22 mouse cellular contexts compared by ENCODE assay signal in the genomic region with DNA sequence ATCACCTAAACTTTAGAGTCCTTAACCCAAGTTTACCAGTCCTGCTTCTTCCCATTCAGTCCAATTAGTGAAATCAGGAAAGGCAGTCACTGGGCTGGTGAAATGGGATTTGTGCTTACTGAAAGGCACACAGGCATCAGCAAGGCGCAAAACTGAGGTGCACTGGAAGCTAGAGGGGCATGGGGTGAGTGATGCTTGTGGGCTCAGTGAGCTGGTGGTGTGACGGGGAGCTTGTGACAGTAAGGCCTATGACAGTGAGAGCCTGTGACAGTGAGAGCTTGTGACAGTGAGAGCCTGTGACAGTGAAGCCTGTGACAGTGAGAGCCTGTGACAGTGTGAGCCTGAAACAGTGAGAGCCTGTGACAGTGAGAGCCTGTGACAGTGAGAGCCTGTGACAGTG. TPM values are rescaled to one million over a fixed set of nuclear protein-coding genes. Genes with fewer than 3 reads are reported as not detected.
DNase-seq lines count a peak whose midpoint lies in the region; ATAC-seq and TF ChIP-seq lines count a peak whose summit lies in the region.
"Had no signal": no experiment of that assay in that cellular context is flagged by ENCODE, and none has a peak within 500 bp of the region (broad histone marks: within the 10 kb centered on the region; RNA-seq: fewer than 3 reads in every experiment).

No protein-coding gene starts in this region.

- no peaks in the 10 kb centered on the region for H3K36me3 ChIP-seq in heart, adult 2 months (ENCODE audit: control insufficient read depth, insufficient read depth, low read length)
- H3K36me3 ChIP-seq in megakaryocyte, embryonic 14.5 days (replicated peaks; ENCODE audit: low read length): no peaks in the 10 kb centered on the region
- H3K36me3 ChIP-seq in midbrain, embryonic 11.5 days (ENCODE audit: control insufficient read depth, insufficient read depth, low read length): no peaks in the 10 kb centered on the region
- H3K36me3 ChIP-seq in midbrain, embryonic 10.5 days: no peaks in the 10 kb centered on the region
- H3K36me3 ChIP-seq: G1E had no signal

- H3K9me3 ChIP-seq in megakaryocyte, embryonic 14.5 days: peaks cover 11% of the 10 kb centered on the region
- H3K9me3 ChIP-seq in midbrain, embryonic 11.5 days (ENCODE audit: control insufficient read depth, low read length): no peaks in the 10 kb centered on the region
- H3K9me3 ChIP-seq in midbrain, embryonic 10.5 days (replicated peaks): no peaks in the 10 kb centered on the region
- H3K9me3 ChIP-seq: G1E had no signal

- no peak overlapping the region for H3K4me3 ChIP-seq in heart, adult 2 months
- peak overlapping the region; percentile 43 for H3K4me3 ChIP-seq in megakaryocyte, embryonic 14.5 days (replicated peaks)
- H3K4me3 ChIP-seq in midbrain, embryonic 11.5 days (ENCODE audit: low read depth, low read length): no peak overlapping the region
- no peak overlapping the region for H3K4me3 ChIP-seq in midbrain, embryonic 10.5 days

- WGBS in heart, adult 2 months: 95% methylated on average over 2 of the region's 2 CpGs
- 74% methylated on average over 2 of the region's 2 CpGs for WGBS in midbrain, embryonic 11.5 days
- 77% methylated on average over 2 of the region's 2 CpGs for WGBS in midbrain, embryonic 10.5 days

- no peaks in the 10 kb centered on the region for H3K4me1 ChIP-seq in heart, adult 2 months (ENCODE audit: control insufficient read depth, insufficient read depth, low read length)
- H3K4me1 ChIP-seq in megakaryocyte, embryonic 14.5 days: peaks cover 3% of the 10 kb centered on the region
- H3K4me1 ChIP-seq in midbrain, embryonic 11.5 days (ENCODE audit: control insufficient read depth, insufficient read depth, low read length): no peaks in the 10 kb centered on the region
- no peaks in the 10 kb centered on the region for H3K4me1 ChIP-seq in midbrain, embryonic 10.5 days

- no peak overlapping the region for H3K27ac ChIP-seq in heart, adult 2 months
- H3K27ac ChIP-seq in midbrain, embryonic 11.5 days (ENCODE audit: low read depth, low read length): no peak overlapping the region
- H3K27ac ChIP-seq in midbrain, embryonic 10.5 days (replicated peaks): no peak overlapping the region

- intact Hi-C loops in heart, adult 2 months (cut with DNase I): no loop called here

- TF ChIP-seq POLR2A in heart, adult 2 months (IDR thresholded peaks at IDR 0.05; ENCODE audit: insufficient read depth, low read depth, low read length): no peak

- H3K9ac ChIP-seq in heart, adult 2 months (ENCODE audit: low read depth, low read length): no peak overlapping the region
- H3K9ac ChIP-seq in midbrain, embryonic 11.5 days (ENCODE audit: low read length): no peak overlapping the region

- ATAC-seq in megakaryocyte, adult 5-6 weeks (ENCODE audit: poor library complexity, severe bottlenecking): no peak
- no peak for ATAC-seq in midbrain, embryonic 11.5 days (ENCODE audit: low FRiP score)
- ATAC-seq: activated CD4-positive, CD25-positive, alpha-beta regulatory T cell, adult 4 months; CD4-positive, CD25-positive, alpha-beta regulatory T cell, adult 4 months; Patski had no signal

- TF ChIP-seq CTCF in heart, adult 2 months (IDR thresholded peaks at IDR 0.05): no peak

- DNase-seq in heart, adult 11 months: peak; percentile 54
- DNase-seq in heart, adult 2 months: no peak
- peak; percentile 51 for DNase-seq in midbrain, embryonic 11.5 days (ENCODE audit: low spot score, missing footprints)
- no peak for DNase-seq in midbrain, embryonic 10.5 days (ENCODE audit: low spot score)
- DNase-seq: adrenal gland, adult 2 months; adrenal gland, adult 8-10 months; adrenal gland, postnatal 10 days; adrenal gland, postnatal 14 days; adrenal gland, postnatal 25 days; adrenal gland, postnatal 36 days; B cell, adult 2 months; cerebellum, adult 11 months; cerebellum, adult 11-12 months; cerebellum, adult 18-20 months had no signal

- no peak for TF ChIP-seq EP300 in heart, adult 2 months (IDR thresholded peaks at IDR 0.05; ENCODE audit: insufficient read depth, low read depth, low read length)

- no peaks in the 10 kb centered on the region for H3K79me2 ChIP-seq in heart, adult 2 months (replicated peaks; ENCODE audit: control insufficient read depth, insufficient read depth, low read length)

- no peak overlapping the region for H3K4me2 ChIP-seq in midbrain, embryonic 11.5 days

- no peaks in the 10 kb centered on the region for H3K27me3 ChIP-seq in heart, adult 2 months (ENCODE audit: control insufficient read depth, insufficient read depth, low read length)
- H3K27me3 ChIP-seq in megakaryocyte, embryonic 14.5 days (replicated peaks): peaks cover 23% of the 10 kb centered on the region
- no peaks in the 10 kb centered on the region for H3K27me3 ChIP-seq in midbrain, embryonic 11.5 days (ENCODE audit: control insufficient read depth, insufficient read depth, low read length)
- H3K27me3 ChIP-seq in midbrain, embryonic 10.5 days (ENCODE audit: low read depth, poor library complexity, severe bottlenecking): no peaks in the 10 kb centered on the region
- H3K27me3 ChIP-seq: CH12.LX, Patski had no signal

RNA-seq across cellular contexts. Expression of gene Fsip1, which starts 44.9 kb away (rescaled TPM):
- total RNA-seq in heart, adult 2 months (2021): not detected
- polyA plus RNA-seq in heart, adult 2 months (2012; rRNA removed): 0.06 TPM in 1 of 2 replicates, not detected in the other
- not detected in 2 replicates for polyA plus RNA-seq in megakaryocyte, embryonic 14.5 days (2012; ENCODE audit: insufficient read depth, low replicate concordance)
- not detected in 2 replicates for total RNA-seq in megakaryocyte, adult 5-6 weeks (2015)
- 0.07 TPM in 1 of 2 replicates, not detected in the other for total RNA-seq in megakaryocyte, adult 5-6 weeks (2017)
- polyA plus RNA-seq in midbrain, embryonic 11.5 days (2014; fragmentation: Nextera tagmentation; extraction: Ambion mirVana): 2.3 and 2.8 TPM in 2 replicates
- polyA plus RNA-seq in midbrain, embryonic 10.5 days (2016; fragmentation: Nextera tagmentation; extraction: Ambion mirVana): 2.1 and 3.0 TPM in 2 replicates
- total RNA-seq: MEL had no signal
- polyA plus RNA-seq: activated CD4-positive, CD25-positive, alpha-beta regulatory T cell, adult 4 months; adrenal gland, adult 2 months; CD4-positive, CD25-positive, alpha-beta regulatory T cell, adult 4 months; G1E had no signal

Comparison
In these comparisons a context has a peak if more than half of its experiments do, and no peak if none do; other contexts are left out.
1. DNase-seq: peak in heart, adult 11 months (single experiment) and midbrain, embryonic 11.5 days (single experiment); none in heart, adult 2 months (0 of 2) and midbrain, embryonic 10.5 days (single experiment).